Mouse (Mus musculus): ENCODE measurements around the gene Banf2. TPM values are rescaled to one million over a fixed set of nuclear protein-coding genes. Genes with fewer than 3 reads are reported as not detected.

The Banf2 gene
- polyA plus RNA-seq, 1 experiment from 2014 or later, result not detected

GRCm38 (mm10) chr2:144003544-144003943 lies 29.3 kb upstream of the Banf2 start:
- Histone ChIP-seq H3K36me3 (ENCODE audit: control insufficient read depth, insufficient read depth, low read length) (peaks cover 10% of the 10 kb centered on the region), H3K27ac (ENCODE audit: low read depth, low read length) (no peak overlapping the region), H3K9me3 (ENCODE audit: control insufficient read depth, low read length) (no peaks in the 10 kb centered on the region), H3K4me1 (replicated peaks; ENCODE audit: control insufficient read depth, insufficient read depth, low read length) (peaks cover 44% of the 10 kb centered on the region), H3K9ac (ENCODE audit: low read depth, low read length) (no peak overlapping the region), H3K4me3 (ENCODE audit: low read depth, low read length) (no peak overlapping the region), H3K27me3 (replicated peaks; ENCODE audit: control insufficient read depth, insufficient read depth, low read length) (no peaks in the 10 kb centered on the region), H3K4me2 (no peak overlapping the region)
- 72% methylated on average over 2 of the region's 2 CpGs for WGBS
- DNase-seq (ENCODE audit: low spot score) (no peak), ATAC-seq (replicated peaks; ENCODE audit: low FRiP score) (no peak)

DNA sequence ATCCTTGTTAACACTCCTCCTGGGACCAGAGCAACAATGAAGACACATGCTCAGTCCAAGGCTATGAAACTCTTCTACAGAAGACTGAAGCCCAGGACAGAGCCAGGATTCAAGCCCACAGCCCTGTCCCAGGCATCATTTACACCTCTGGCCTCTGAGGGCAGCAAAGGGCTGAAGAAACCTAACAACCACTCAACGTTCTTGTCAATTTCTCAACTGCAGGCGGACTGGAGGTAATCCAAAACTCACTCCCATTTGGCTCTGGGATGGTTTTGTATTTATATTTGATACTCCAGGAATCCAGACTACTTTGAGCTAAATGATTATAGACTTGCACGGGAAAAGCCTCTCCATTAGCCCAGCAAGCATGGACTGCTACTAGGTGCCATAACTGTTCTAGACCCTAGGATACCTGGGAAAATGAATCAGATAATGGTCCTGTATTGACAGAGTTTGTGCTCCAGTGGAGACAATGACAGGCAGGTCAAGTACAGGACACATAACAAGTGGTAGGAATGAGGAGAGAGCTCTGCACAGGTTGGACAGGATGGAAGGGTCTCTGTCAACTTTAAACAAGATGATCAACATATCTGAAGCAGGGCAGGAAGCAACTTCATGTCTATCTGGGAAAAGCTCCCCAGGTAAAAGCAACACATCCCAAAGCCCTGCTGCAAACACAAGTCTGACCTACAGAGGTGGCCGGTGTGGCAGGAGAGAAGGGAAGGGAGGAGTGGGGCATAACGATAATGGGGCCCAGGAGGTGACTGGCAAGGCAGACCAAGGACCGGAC lies 27.5 kb upstream of the Banf2 start:
- H3K27ac ChIP-seq (ENCODE audit: low read depth, low read length), result no peak overlapping the region
- H3K9ac ChIP-seq (ENCODE audit: low read depth, low read length), result no peak overlapping the region
- H3K9me3 ChIP-seq (ENCODE audit: control insufficient read depth, low read length), result no peaks in the 10 kb centered on the region
- H3K4me3 ChIP-seq (ENCODE audit: low read depth, low read length), result no peak overlapping the region
- no peak for DNase-seq (ENCODE audit: low spot score)
- no peaks in the 10 kb centered on the region for H3K27me3 ChIP-seq (replicated peaks; ENCODE audit: control insufficient read depth, insufficient read depth, low read length)
- H3K4me2 ChIP-seq, result no peak overlapping the region; the same call in none of the 2 replicates
- H3K4me1 ChIP-seq (replicated peaks; ENCODE audit: control insufficient read depth, insufficient read depth, low read length), result peaks cover 55% of the 10 kb centered on the region
- ATAC-seq (replicated peaks; ENCODE audit: low FRiP score), result no peak
- WGBS, result 74% methylated on average over 6 of the region's 6 CpGs
- peaks cover 10% of the 10 kb centered on the region for H3K36me3 ChIP-seq (ENCODE audit: control insufficient read depth, insufficient read depth, low read length)

DNA sequence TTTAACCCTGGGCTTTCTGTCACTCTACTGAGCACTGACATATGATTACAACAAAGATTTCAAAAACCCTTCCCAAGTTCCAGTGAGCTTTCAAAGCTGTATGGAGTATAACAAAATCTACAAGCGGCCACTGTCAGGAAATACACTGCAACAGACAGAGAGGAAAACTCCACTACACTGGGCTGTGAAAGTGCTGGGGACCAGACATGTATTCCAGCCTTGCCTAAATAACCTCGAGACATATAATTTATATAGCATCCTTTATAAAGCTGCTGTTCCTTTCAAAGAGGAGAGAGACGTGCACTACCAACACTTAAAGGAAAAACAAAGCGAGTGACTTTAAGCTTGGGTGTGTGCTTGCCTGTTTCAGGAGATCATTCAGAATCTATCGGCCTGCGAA lies 26.2 kb upstream of the Banf2 start:
- Histone ChIP-seq H3K4me2 (no peak overlapping the region), H3K4me1 (replicated peaks; ENCODE audit: control insufficient read depth, insufficient read depth, low read length) (peaks cover 55% of the 10 kb centered on the region)

DNA sequence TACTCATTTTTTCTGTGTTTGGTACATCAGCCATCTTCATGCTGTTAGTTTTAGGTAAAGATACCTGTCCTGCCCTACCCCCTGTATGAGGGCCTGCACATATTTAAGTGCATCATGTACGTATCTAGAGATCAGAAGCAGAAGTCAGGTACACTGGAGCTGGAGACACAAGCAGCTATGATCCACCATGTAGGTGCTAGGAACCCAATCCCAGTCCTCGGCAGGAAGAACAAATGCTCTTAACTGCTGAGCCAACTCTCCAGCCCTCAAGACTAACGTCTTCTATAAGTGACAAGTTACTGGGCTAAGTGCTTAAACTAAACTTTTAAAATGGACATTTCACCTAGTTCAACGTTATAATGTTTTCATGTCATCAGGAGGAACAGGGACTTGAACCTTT lies 25.6 kb upstream of the Banf2 start:
- no peaks in the 10 kb centered on the region for H3K27me3 ChIP-seq (replicated peaks; ENCODE audit: control insufficient read depth, insufficient read depth, low read length)
- H3K4me1 ChIP-seq (replicated peaks; ENCODE audit: control insufficient read depth, insufficient read depth, low read length), result peaks cover 55% of the 10 kb centered on the region
- 86% methylated on average over 4 of the region's 4 CpGs for WGBS
- DNase-seq (ENCODE audit: low spot score), result no peak
- H3K27ac ChIP-seq (ENCODE audit: low read depth, low read length), result no peak overlapping the region
- no peak overlapping the region for H3K4me3 ChIP-seq (ENCODE audit: low read depth, low read length)
- ATAC-seq (replicated peaks; ENCODE audit: low FRiP score), result no peak
- no peak overlapping the region; the same call in 1 of the 2 replicates for H3K4me2 ChIP-seq
- H3K9me3 ChIP-seq (ENCODE audit: control insufficient read depth, low read length), result no peaks in the 10 kb centered on the region
- peaks cover 10% of the 10 kb centered on the region for H3K36me3 ChIP-seq (ENCODE audit: control insufficient read depth, insufficient read depth, low read length)
- H3K9ac ChIP-seq (ENCODE audit: low read depth, low read length), result no peak overlapping the region

More for the DNA sequence above, 26.2 kb upstream of the Banf2 start:
- no peak for DNase-seq (ENCODE audit: low spot score)
- Histone ChIP-seq H3K4me3 (ENCODE audit: low read depth, low read length) (no peak overlapping the region), H3K9ac (ENCODE audit: low read depth, low read length) (no peak overlapping the region), H3K27ac (ENCODE audit: low read depth, low read length) (no peak overlapping the region), H3K27me3 (replicated peaks; ENCODE audit: control insufficient read depth, insufficient read depth, low read length) (no peaks in the 10 kb centered on the region), H3K9me3 (ENCODE audit: control insufficient read depth, low read length) (no peaks in the 10 kb centered on the region), H3K36me3 (ENCODE audit: control insufficient read depth, insufficient read depth, low read length) (peaks cover 10% of the 10 kb centered on the region)
- 87% methylated on average over 6 of the region's 6 CpGs for WGBS
- ATAC-seq (replicated peaks; ENCODE audit: low FRiP score), result no peak

- WGBS, result 73% methylated on average over 1 of the region's 1 CpGs
- Histone ChIP-seq H3K9ac (ENCODE audit: low read depth, low read length) (no peak overlapping the region), H3K36me3 (ENCODE audit: control insufficient read depth, insufficient read depth, low read length) (peaks cover 8% of the 10 kb centered on the region), H3K27me3 (replicated peaks; ENCODE audit: control insufficient read depth, insufficient read depth, low read length) (no peaks in the 10 kb centered on the region), H3K9me3 (ENCODE audit: control insufficient read depth, low read length) (no peaks in the 10 kb centered on the region), H3K27ac (ENCODE audit: low read depth, low read length) (peak overlapping the region; percentile 98), H3K4me2 (peak overlapping the region; percentile 79), H3K4me3 (ENCODE audit: low read depth, low read length) (peak overlapping the region; percentile 97), H3K4me1 (replicated peaks; ENCODE audit: control insufficient read depth, insufficient read depth, low read length) (peaks cover 46% of the 10 kb centered on the region)
- no peak for DNase-seq (ENCODE audit: low spot score)
- no peak for ATAC-seq (replicated peaks; ENCODE audit: low FRiP score)
These were observed 23.8 kb upstream of the Banf2 start for GRCm38 (mm10) chr2:144009081-144009480.

DNA sequence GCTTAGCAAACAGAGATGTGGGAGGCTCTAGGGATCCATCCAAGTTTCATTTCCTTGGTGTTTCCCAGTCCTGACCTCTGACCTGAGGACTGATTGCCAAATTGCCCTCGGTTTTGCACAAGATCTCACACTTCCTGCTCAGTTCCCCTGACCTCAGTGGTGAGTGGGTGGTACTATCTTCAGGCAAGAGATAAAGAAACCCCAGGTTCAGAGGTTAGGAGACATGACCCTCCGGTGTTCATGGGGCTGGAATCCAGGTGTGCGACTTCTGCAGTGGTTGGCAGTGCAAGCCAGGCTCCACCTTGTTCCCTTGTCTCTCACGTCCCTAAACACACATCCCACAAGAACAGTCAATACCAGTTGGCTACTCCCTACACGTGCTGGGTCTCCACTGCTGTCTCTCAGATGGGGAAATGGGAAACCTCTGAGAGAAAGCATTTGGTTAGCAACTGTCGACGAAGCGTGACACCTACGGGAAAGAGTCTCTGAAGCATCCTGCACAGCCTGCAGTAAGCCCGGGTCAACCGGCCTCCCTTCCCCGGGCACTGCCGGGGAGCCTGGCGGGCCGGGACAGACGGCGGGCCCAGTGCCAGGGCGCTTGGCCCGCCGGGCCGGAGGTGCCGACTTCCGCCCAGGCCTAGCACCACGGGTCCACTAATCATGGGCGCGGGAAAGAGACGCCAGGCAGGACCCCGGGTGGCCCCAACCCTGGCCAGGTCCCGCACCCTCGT lies 23.1 kb upstream of the Banf2 start:
- H3K4me3 ChIP-seq (ENCODE audit: low read depth, low read length), result peak overlapping the region; percentile 97
- H3K27ac ChIP-seq (ENCODE audit: low read depth, low read length), result peak overlapping the region; percentile 98
- no peaks in the 10 kb centered on the region for H3K27me3 ChIP-seq (replicated peaks; ENCODE audit: control insufficient read depth, insufficient read depth, low read length)
- H3K4me2 ChIP-seq, result peak overlapping the region; percentile 79
- H3K36me3 ChIP-seq (ENCODE audit: control insufficient read depth, insufficient read depth, low read length), result peaks cover 8% of the 10 kb centered on the region
- peak; percentile 61 for DNase-seq (ENCODE audit: low spot score)
- peak; percentile 11 for ATAC-seq (replicated peaks; ENCODE audit: low FRiP score)
- peaks cover 44% of the 10 kb centered on the region for H3K4me1 ChIP-seq (replicated peaks; ENCODE audit: control insufficient read depth, insufficient read depth, low read length)
- H3K9ac ChIP-seq (ENCODE audit: low read depth, low read length), result peak overlapping the region; percentile 97
- no peaks in the 10 kb centered on the region for H3K9me3 ChIP-seq (ENCODE audit: control insufficient read depth, low read length)
- under 1% methylated on average over 29 of the region's 30 CpGs for WGBS

- H3K9ac ChIP-seq (ENCODE audit: low read depth, low read length), result peak overlapping the region; percentile 97
- under 1% methylated on average over 89 of the region's 107 CpGs for WGBS
- peak; percentile 84 for DNase-seq (ENCODE audit: low spot score)
- peak overlapping the region; percentile 98 for H3K27ac ChIP-seq (ENCODE audit: low read depth, low read length)
- no peaks in the 10 kb centered on the region for H3K27me3 ChIP-seq (replicated peaks; ENCODE audit: control insufficient read depth, insufficient read depth, low read length)
- H3K4me1 ChIP-seq (replicated peaks; ENCODE audit: control insufficient read depth, insufficient read depth, low read length), result peaks cover 37% of the 10 kb centered on the region
- peaks cover 8% of the 10 kb centered on the region for H3K36me3 ChIP-seq (ENCODE audit: control insufficient read depth, insufficient read depth, low read length)
- H3K4me3 ChIP-seq (ENCODE audit: low read depth, low read length), result peak overlapping the region; percentile 97
- peak; percentile 35 for ATAC-seq (replicated peaks; ENCODE audit: low FRiP score)
- no peaks in the 10 kb centered on the region for H3K9me3 ChIP-seq (ENCODE audit: control insufficient read depth, low read length)
- H3K4me2 ChIP-seq, result peak overlapping the region; percentile 79
These were observed 22.4 kb upstream of the Banf2 start for GRCm38 (mm10) chr2:144010282-144011044.

- peak within 1 kb of the TSS; percentile 97 for H3K4me3 ChIP-seq (ENCODE audit: low read depth, low read length)
- peak within 1 kb of the TSS; percentile 97 for H3K9ac ChIP-seq (ENCODE audit: low read depth, low read length)
- DNase-seq (ENCODE audit: low spot score), result peak; percentile 98
- H3K27ac ChIP-seq (ENCODE audit: low read depth, low read length), result peak within 1 kb of the TSS; percentile 98
- H3K9me3 ChIP-seq (ENCODE audit: control insufficient read depth, low read length), result no peaks in the 10 kb centered on the region
- no peaks in the 10 kb centered on the region for H3K27me3 ChIP-seq (replicated peaks; ENCODE audit: control insufficient read depth, insufficient read depth, low read length)
- WGBS, result 0% methylated on average over 49 of the region's 53 CpGs
- H3K36me3 ChIP-seq (ENCODE audit: control insufficient read depth, insufficient read depth, low read length), result peaks cover 8% of the 10 kb centered on the region
- ATAC-seq (replicated peaks; ENCODE audit: low FRiP score), result peak; percentile 96
- H3K4me1 ChIP-seq (replicated peaks; ENCODE audit: control insufficient read depth, insufficient read depth, low read length), result peaks cover 30% of the 10 kb centered on the region
- H3K4me2 ChIP-seq, result peak within 1 kb of the TSS; percentile 79
These were observed 21.7 kb upstream of the Banf2 start, which contains the start of gene Rrbp1 for GRCm38 (mm10) chr2:144011080-144011551. Gene Rrbp1, minus strand, starts transcription at chr2:144011263.

All from liver, embryonic 11.5 days (tissue).